Mouse (Mus musculus) CH12.LX (cell line): Measurements from ENCODE around the gene Abca7. TPM values are rescaled to one million over a fixed set of nuclear protein-coding genes. Genes with fewer than 3 reads are reported as not detected.

Source experiments
- DNase-seq: peaks from one replicate; pipeline ENCODE4 v3.0.0-alpha.2; 2013; ENCODE audit errors: extremely low read depth
- H3K27ac ChIP-seq: 2 replicates; pipeline ENCODE4 v1.5.1; 2012; ENCODE audit warnings: low read depth, mild to moderate bottlenecking, control low read depth, moderate library complexity; ENCODE audit not compliant: insufficient read depth
- H3K27me3 ChIP-seq: replicated peaks from 2 replicates; pipeline ENCODE3; 2012; ENCODE audit warnings: inconsistent platforms
- H3K36me3 ChIP-seq, 2 experiments: replicated peaks in 1 of 2; 2 replicates each; pipeline versions ENCODE3 to v1.6.1; 2012; ENCODE audit warnings: inconsistent platforms in 1 of 2, low read length in 1 of 2, mild to moderate bottlenecking in 1 of 2, mixed read lengths in 1 of 2, moderate library complexity in 1 of 2; ENCODE audit not compliant: control insufficient read depth in 1 of 2, insufficient read depth in 1 of 2
- H3K4me1 ChIP-seq, 2 experiments: 2 replicates each; pipeline ENCODE4 v1.6.1; 2012; ENCODE audit warnings: inconsistent platforms in 1 of 2, moderate library complexity in 1 of 2; ENCODE audit not compliant: insufficient read depth in 2 of 2, control insufficient read depth in 1 of 2
- H3K4me2 ChIP-seq: 2 replicates; pipeline ENCODE4 v1.6.1; 2012; ENCODE audit warnings: low read depth, mild to moderate bottlenecking, control low read depth; ENCODE audit not compliant: poor library complexity, insufficient read depth, severe bottlenecking
- H3K4me3 ChIP-seq, 3 experiments: fragments of 150-350 bp in 1 of 3; sonication (generic) in 1 of 3; replicated peaks in 1 of 3; 2 replicates each; pipeline versions ENCODE3 to v1.5.1; 2011 to 2012; ENCODE audit warnings: low read depth in 2 of 3, low read length in 2 of 3, mild to moderate bottlenecking in 2 of 3, moderate library complexity in 2 of 3, control low read depth in 1 of 3, improper control_type of control experiment in 1 of 3, inconsistent platforms in 1 of 3, mixed read lengths in 1 of 3; ENCODE audit not compliant: poor library complexity in 1 of 3
- H3K79me2 ChIP-seq: replicated peaks from 2 replicates; pipeline ENCODE4 v1.6.1; 2012; ENCODE audit warnings: mild to moderate bottlenecking, moderate library complexity; ENCODE audit not compliant: control insufficient read depth, poor library complexity, insufficient read depth, severe bottlenecking; ENCODE audit errors: extremely low read depth
- H3K9ac ChIP-seq: 2 replicates; pipeline ENCODE4 v1.6.1; 2012; ENCODE audit warnings: low read depth, mild to moderate bottlenecking, control low read depth, moderate library complexity; ENCODE audit not compliant: insufficient read depth
- H3K9me3 ChIP-seq: replicated peaks from 2 replicates; pipeline ENCODE3; 2012; ENCODE audit warnings: low read length, inconsistent platforms, mixed read lengths
- CTCF ChIP-seq, 2 experiments: IDR thresholded peaks in 1 of 2; conservative IDR thresholded peaks in 1 of 2; 2 replicates each; pipeline ENCODE4 v1.5.1; 2011 to 2012; ENCODE audit warnings: low read depth in 2 of 2, low read length in 2 of 2, improper control_type of control experiment in 1 of 2, inconsistent platforms in 1 of 2, mild to moderate bottlenecking in 1 of 2, moderate library complexity in 1 of 2
- GABPA ChIP-seq: IDR thresholded peaks from 2 replicates; pipeline ENCODE4 v1.6.1; 2012; ENCODE audit warnings: low read depth, low read length, improper control_type of control experiment, inconsistent platforms; ENCODE audit not compliant: insufficient replicate concordance
- KAT2A ChIP-seq: IDR thresholded peaks from 2 replicates; pipeline ENCODE4 v1.6.1; 2012; ENCODE audit warnings: low read length, improper control_type of control experiment, inconsistent platforms; ENCODE audit not compliant: insufficient replicate concordance
- MXI1 ChIP-seq: IDR thresholded peaks from 2 replicates; pipeline ENCODE4 v1.6.1; 2011; ENCODE audit warnings: mild to moderate bottlenecking, low read depth, low read length, improper control_type of control experiment
- PAX5 ChIP-seq: IDR thresholded peaks from 2 replicates; pipeline ENCODE4 v1.6.1; 2012; ENCODE audit warnings: low read length, inconsistent platforms, mixed read lengths
- POLR2AphosphoS2 ChIP-seq: IDR thresholded peaks from 2 replicates; pipeline ENCODE4 v1.6.1; 2011; ENCODE audit warnings: low read depth, low read length, improper control_type of control experiment
- RAD21 ChIP-seq: IDR thresholded peaks from 2 replicates; pipeline ENCODE4 v1.6.1; 2011; ENCODE audit warnings: low read depth, mild to moderate bottlenecking, low read length, improper control_type of control experiment, moderate library complexity
- SIN3A ChIP-seq: IDR thresholded peaks from 2 replicates; pipeline ENCODE4 v1.6.1; 2012; ENCODE audit warnings: low read length, improper control_type of control experiment, inconsistent platforms
- SMC3 ChIP-seq: IDR thresholded peaks from 2 replicates; pipeline ENCODE4 v1.6.1; 2011; ENCODE audit warnings: low read depth, low read length, improper control_type of control experiment
- TBP ChIP-seq: conservative IDR thresholded peaks from 2 replicates; pipeline ENCODE4 v1.6.1; 2011; ENCODE audit warnings: low read depth, low read length, improper control_type of control experiment
- USF2 ChIP-seq: conservative IDR thresholded peaks from 2 replicates; pipeline ENCODE4 v1.6.1; 2011; ENCODE audit warnings: low read depth, low read length, improper control_type of control experiment
- ZC3H11A ChIP-seq: IDR thresholded peaks from 2 replicates; pipeline ENCODE4 v1.6.1; 2012; ENCODE audit warnings: low read depth, mild to moderate bottlenecking, inconsistent platforms, low read length, improper control_type of control experiment
- ZMIZ1 ChIP-seq: IDR thresholded peaks from 2 replicates; pipeline ENCODE4 v1.6.1; 2012; ENCODE audit warnings: low read depth, mild to moderate bottlenecking, inconsistent platforms, low read length, improper control_type of control experiment
- dilution Hi-C: fragments of 300-500 bp; cut with MboI; formaldehyde crosslinking; loops from 2 replicates; pipeline ENCODE4 v1.14.3; 2020; ENCODE audit warnings: low sequenced_read_pairs; ENCODE audit not compliant: extremely low pct_unique_long_range_greater_than_20kb, extremely low pct_ligation_motif_present
- in situ Hi-C: fragments of 300-500 bp; cut with MboI; formaldehyde crosslinking; loops from 3 replicates; pipeline ENCODE4 v1.14.3; 2019; ENCODE audit warnings: low sequenced_read_pairs, low pct_ligation_motif_present, low pct_unique_long_range_greater_than_20kb, mixed read lengths
- polyA plus RNA-seq: library from polyadenylated mRNA; unstranded; fragments of >175 nt; gene quantifications from 2 replicates; pipeline ENCODE4 v1.2.1, GENCODE M21; 2012; ENCODE audit warnings: low read depth; ENCODE audit not compliant: insufficient read length
- total RNA-seq, 2 experiments: library from RNA; depleted of rRNA; stranded (reverse); fragments of 300-350 nt in 1 of 2; fragments of >200 nt in 1 of 2; gene quantifications; 2 replicates each; pipeline ENCODE4 v1.2.3; 2012 to 2014

The Abca7 gene
- total and polyA plus RNA-seq, 3 experiments = 2.3 to 7.0 (median 6.1) TPM

DNA sequence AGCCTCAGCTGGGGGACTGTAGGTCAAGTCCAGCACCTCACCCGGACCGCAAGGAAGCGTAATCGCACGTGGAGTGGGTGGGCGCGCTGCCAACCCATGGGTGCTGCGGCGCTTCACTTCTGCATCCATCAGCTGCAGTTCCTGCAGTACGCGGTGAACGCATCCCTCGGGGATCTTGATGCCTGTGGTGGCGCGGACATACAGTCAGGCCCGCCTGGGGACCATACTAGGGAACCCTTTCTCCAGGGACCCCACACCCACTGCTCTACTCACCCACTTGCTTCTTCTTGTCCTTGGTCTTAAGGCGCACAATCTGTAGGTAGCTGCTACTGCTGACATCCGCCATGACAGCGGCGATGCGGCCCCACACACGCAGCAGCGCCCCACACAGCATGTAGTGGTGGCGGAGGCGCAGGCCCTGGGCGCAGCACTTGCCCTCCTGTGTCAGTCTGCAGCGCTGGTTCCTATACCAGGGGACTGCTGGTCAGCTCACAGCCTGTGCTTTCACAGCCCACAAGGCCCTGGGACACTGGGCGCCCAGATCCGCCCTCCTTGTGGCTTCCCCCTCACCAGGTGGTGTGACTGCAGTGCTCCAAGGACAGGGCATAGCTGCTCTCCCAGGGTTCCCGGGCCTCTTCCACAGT, 61.5 kb downstream of the Abca7 start:
- peaks cover 2 to 17% of the 10 kb centered on the region in 2 experiments; a peak in 2 of 4 replicates for H3K4me1 ChIP-seq
- peaks cover 15% of the 10 kb centered on the region for H3K79me2 ChIP-seq
- no peak for DNase-seq
- dilution Hi-C loops = no loop called here
- no peak overlapping the region for H3K27ac ChIP-seq
- peaks cover 70 to 80% of the 10 kb centered on the region in 2 experiments for H3K36me3 ChIP-seq
- no peak overlapping the region for H3K9ac ChIP-seq
- TF ChIP-seq GABPA (no peak), CTCF (conservative IDR thresholded peaks at IDR 0.05 in 1 of 2, IDR thresholded peaks at IDR 0.05 in 1 of 2; ENCODE audit: low read depth in 2 of 2, low read length in 2 of 2) (no peak), MXI1 (no peak), KAT2A (no peak), PAX5 (no peak), TBP (no peak), SIN3A (no peak)
- TF ChIP-seq, all 38 proteins: peak for 0
- Histone ChIP-seq H3K4me3 (no peak overlapping the region), H3K4me2 (no peak overlapping the region), H3K27me3 (no peaks in the 10 kb centered on the region), H3K9me3 (no peaks in the 10 kb centered on the region)
- in situ Hi-C loops = no loop called here

DNA sequence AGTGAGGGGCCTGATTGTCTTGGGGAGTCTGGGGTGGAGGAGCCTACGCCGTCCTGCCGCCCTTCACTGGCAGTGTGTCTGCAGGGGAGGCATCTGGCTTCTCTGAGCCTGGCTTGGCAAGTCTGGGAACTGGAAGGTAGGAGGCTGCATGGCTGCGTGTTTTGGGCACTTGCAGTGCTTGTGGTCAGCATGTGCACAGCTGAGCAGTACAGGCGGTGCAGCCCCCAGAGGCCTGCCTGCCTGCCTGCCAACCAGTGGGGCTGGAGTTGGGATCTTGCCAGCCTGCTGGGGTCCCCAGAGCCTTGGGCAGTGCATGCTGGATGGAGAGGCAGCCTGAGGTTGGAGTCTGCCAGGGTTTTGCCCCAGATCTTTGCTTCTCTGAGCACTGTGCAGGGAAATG, 66.8 kb downstream of the Abca7 start:
- no peak overlapping the region for H3K4me3 ChIP-seq
- in situ Hi-C loops (no loop called here), dilution Hi-C loops (no loop called here)
- H3K36me3 ChIP-seq = peaks cover 85 to 98% of the 10 kb centered on the region in 2 experiments
- no peak overlapping the region for H3K4me2 ChIP-seq
- no peaks in the 10 kb centered on the region; a peak in 1 of 4 replicates for H3K4me1 ChIP-seq
- no peak for TF ChIP-seq USF2
- no peak for TF ChIP-seq POLR2AphosphoS2
- TF ChIP-seq ZMIZ1 = no peak
- H3K9me3 ChIP-seq = no peaks in the 10 kb centered on the region
- H3K27ac ChIP-seq = no peak overlapping the region
- H3K9ac ChIP-seq = no peak overlapping the region
- no peaks in the 10 kb centered on the region for H3K79me2 ChIP-seq
- H3K27me3 ChIP-seq = no peaks in the 10 kb centered on the region
- no peak for DNase-seq

DNA sequence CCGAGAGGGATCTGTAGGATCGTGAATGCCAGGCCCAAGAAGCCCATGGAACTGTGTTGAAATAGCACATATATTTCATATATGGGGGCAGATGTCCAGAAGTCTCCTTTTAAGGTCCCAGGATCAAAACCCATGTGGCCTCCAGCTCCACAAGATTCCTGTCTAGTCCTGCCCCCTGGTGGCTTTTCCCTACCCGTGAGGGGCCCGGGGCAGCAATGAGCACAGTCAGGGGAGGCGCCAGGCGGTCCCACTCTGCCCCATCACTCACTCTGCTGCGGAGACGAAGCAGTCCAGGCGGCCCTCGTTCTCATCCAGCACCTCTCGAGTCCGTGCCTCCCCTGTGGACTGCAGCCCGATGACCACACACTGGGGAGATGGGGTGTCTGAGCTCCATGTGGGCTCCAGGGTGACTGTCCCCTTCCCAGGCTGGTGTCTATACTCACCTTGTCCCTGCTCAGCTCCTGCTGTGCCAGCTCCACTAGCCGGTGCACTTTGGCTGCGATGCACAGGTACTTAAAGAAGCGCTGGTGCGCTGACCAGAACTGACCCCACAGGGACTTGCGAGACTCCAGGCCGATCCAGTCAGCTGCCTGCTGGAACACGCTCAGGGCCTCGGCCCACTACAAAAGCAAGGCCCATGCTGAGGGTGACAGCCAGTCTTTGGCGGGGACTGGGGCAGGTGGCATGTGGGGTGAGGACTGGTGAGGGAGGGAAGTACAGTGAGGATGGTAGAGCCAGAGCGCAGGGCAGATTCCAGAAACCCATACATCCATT, 67.8 kb downstream of the Abca7 start:
- in situ Hi-C loops = no loop called here
- no peak for DNase-seq
- TF ChIP-seq SMC3 = peak; percentile 54
- no peak for TF ChIP-seq ZC3H11A
- peak; percentile 33 for TF ChIP-seq RAD21
- peak in 1 of 2 experiments; percentile 53; a peak in 2 of 4 replicates for TF ChIP-seq CTCF (conservative IDR thresholded peaks at IDR 0.05 in 1 of 2, IDR thresholded peaks at IDR 0.05 in 1 of 2; ENCODE audit: low read depth in 2 of 2, low read length in 2 of 2)
- TF ChIP-seq, all 38 proteins: peak for 3

More for the DNA sequence above, 67.8 kb downstream of the Abca7 start:
- Histone ChIP-seq H3K4me3 (no peak overlapping the region), H3K9me3 (no peaks in the 10 kb centered on the region), H3K4me2 (no peak overlapping the region), H3K36me3 (peaks cover 83 to 95% of the 10 kb centered on the region in 2 experiments), H3K27ac (no peak overlapping the region), H3K79me2 (no peaks in the 10 kb centered on the region), H3K4me1 (no peaks in the 10 kb centered on the region; a peak in 1 of 4 replicates), H3K9ac (no peak overlapping the region), H3K27me3 (no peaks in the 10 kb centered on the region)
- dilution Hi-C loops = no loop called here
